Mouse (Mus musculus): ENCODE data around the gene 6330403K07Rik.
A peak's percentile ranks its signal among the peaks of the same experiment; 100 is the strongest.

Gene 6330403K07Rik

GRCm38 (mm10) chr11:71033163-71033761, at the start of gene 6330403K07Rik:
Gene 6330403K07Rik, minus strand, starts transcription at chr11:71033513.
- peak; percentile 48 for DNase-seq (ENCODE audit: low spot score)

GRCm38 (mm10) chr11:71076342-71076741, 43.0 kb upstream of the 6330403K07Rik start:
- DNase-seq (ENCODE audit: low spot score): no peak

- DNase-seq (ENCODE audit: low spot score): no peak
Observed at GRCm38 (mm10) chr11:71052554-71052953, 19.2 kb upstream of the 6330403K07Rik start.

- DNase-seq (ENCODE audit: low spot score): no peak
Observed at GRCm38 (mm10) chr11:71039526-71040298, 6.4 kb upstream of the 6330403K07Rik start.

- DNase-seq (ENCODE audit: low spot score): no peak
Observed at GRCm38 (mm10) chr11:71032491-71033162, 686 bp downstream of the 6330403K07Rik start.

GRCm38 (mm10) chr11:71032070-71032469, 1.2 kb downstream of the 6330403K07Rik start:
- no peak for DNase-seq (ENCODE audit: low spot score)

GRCm38 (mm10) chr11:71029403-71030118, 3.8 kb downstream of the 6330403K07Rik start:
- DNase-seq (ENCODE audit: low spot score): no peak

- DNase-seq (ENCODE audit: low spot score): no peak
Observed at GRCm38 (mm10) chr11:71028280-71028679, 5.0 kb downstream of the 6330403K07Rik start.

GRCm38 (mm10) chr11:71019201-71020068, 13.9 kb downstream of the 6330403K07Rik start, which contains the start of the genes Mis12 and Derl2:
Gene Mis12, plus strand, starts transcription at chr11:71019611.
Gene Derl2, minus strand, starts transcription at chr11:71019841.
- DNase-seq (ENCODE audit: low spot score): peak; percentile 97

- DNase-seq (ENCODE audit: low spot score): no peak
Observed at GRCm38 (mm10) chr11:71018416-71019200, 14.7 kb downstream of the 6330403K07Rik start.

GRCm38 (mm10) chr11:71017051-71017450, 16.3 kb downstream of the 6330403K07Rik start:
- no peak for DNase-seq (ENCODE audit: low spot score)

- no peak for DNase-seq (ENCODE audit: low spot score)
Observed at GRCm38 (mm10) chr11:71012743-71013142, 20.6 kb downstream of the 6330403K07Rik start.

GRCm38 (mm10) chr11:71008321-71008720, 25.0 kb downstream of the 6330403K07Rik start:
- no peak for DNase-seq (ENCODE audit: low spot score)

- DNase-seq (ENCODE audit: low spot score): no peak
Observed at GRCm38 (mm10) chr11:71007831-71008230, 25.5 kb downstream of the 6330403K07Rik start.

GRCm38 (mm10) chr11:71007026-71007425, 26.3 kb downstream of the 6330403K07Rik start:
- no peak for DNase-seq (ENCODE audit: low spot score)

- no peak for DNase-seq (ENCODE audit: low spot score)
Observed at GRCm38 (mm10) chr11:71005046-71005445, 28.3 kb downstream of the 6330403K07Rik start.

GRCm38 (mm10) chr11:71004316-71004773, 29.0 kb downstream of the 6330403K07Rik start, which contains the start of gene Dhx33:
Gene Dhx33, minus strand, starts transcription at chr11:71004437.
- DNase-seq (ENCODE audit: low spot score): peak; percentile 96

GRCm38 (mm10) chr11:71003611-71004315, 29.6 kb downstream of the 6330403K07Rik start:
- no peak for DNase-seq (ENCODE audit: low spot score)

GRCm38 (mm10) chr11:71001167-71001566, 32.1 kb downstream of the 6330403K07Rik start:
- DNase-seq (ENCODE audit: low spot score): no peak

Measured in ovary, postnatal 36 days (tissue).